Mouse (Mus musculus) heart, postnatal 0 days (tissue): ENCODE results near the gene Gm3476. TPM values are rescaled to one million over a fixed set of nuclear protein-coding genes. Genes with fewer than 3 reads are reported as not detected.
"Not testable (repeated sequence)": the region's sequence is repeated elsewhere in the genome, so short reads cannot be mapped to it uniquely, and the experiment has no call there.

Experiments
- ATAC-seq: fragments of 200-750 bp; cut with Nextera tagmentation; 2 replicates; pipeline ENCODE4 v1.8.0; 2017; ENCODE audit warnings: low read depth, moderate number of reproducible peaks, moderate library complexity; ENCODE audit not compliant: insufficient read depth
- DNase-seq: peaks from one replicate; pipeline ENCODE4 v3.0.0-alpha.2; 2016; ENCODE audit warnings: low spot score
- H3K27ac ChIP-seq: fragments of 300-500 bp; sonication (generic); 2 replicates; pipeline ENCODE4 v1.5.1; 2014; ENCODE audit warnings: low read depth, mild to moderate bottlenecking
- H3K27me3 ChIP-seq: fragments of 300-500 bp; sonication (generic); 2 replicates; pipeline ENCODE4 v1.6.1; 2014; ENCODE audit warnings: low read length, mixed read lengths; ENCODE audit not compliant: control insufficient read depth, insufficient read depth
- H3K36me3 ChIP-seq: fragments of 300-500 bp; sonication (generic); replicated peaks from 2 replicates; pipeline ENCODE4 v1.6.1; 2014; ENCODE audit warnings: low read length, mixed read lengths; ENCODE audit not compliant: control insufficient read depth, insufficient read depth
- H3K4me1 ChIP-seq: fragments of 300-500 bp; sonication (generic); 2 replicates; pipeline ENCODE4 v1.6.1; 2014; ENCODE audit warnings: antibody characterized with exemption; ENCODE audit not compliant: control insufficient read depth, insufficient read depth
- H3K4me2 ChIP-seq: fragments of 300-500 bp; sonication (generic); 2 replicates; pipeline ENCODE4 v1.6.1; 2014; ENCODE audit warnings: low read depth, mild to moderate bottlenecking, low read length, moderate library complexity
- H3K4me3 ChIP-seq: fragments of 300-500 bp; sonication (generic); 2 replicates; pipeline ENCODE4 v1.5.1; 2014; ENCODE audit warnings: low read depth, low read length
- H3K9ac ChIP-seq: fragments of 300-500 bp; sonication (generic); replicated peaks from 2 replicates; pipeline ENCODE4 v1.6.1; 2014; ENCODE audit warnings: low read depth, low read length, mixed read lengths
- H3K9me3 ChIP-seq: fragments of 300-500 bp; sonication (generic); replicated peaks from 2 replicates; pipeline ENCODE4 v1.6.1; 2016; ENCODE audit warnings: low read length; ENCODE audit not compliant: control insufficient read depth
- CTCF ChIP-seq: IDR thresholded peaks from 2 replicates; pipeline ENCODE4 v1.5.1; 2016; ENCODE audit warnings: antibody characterized with exemption, control low read depth, low read depth
- WGBS: fragments of 180-500 bp; shearing (Covaris S2); extraction: QIAGEN DNeasy Blood & Tissue Kit; methylation state at CpG from one replicate; pipeline ENCODE4 v1.1.7; 2014; 5-methylcytosine and 5-hydroxymethylcytosine counted together
- polyA plus RNA-seq: library from polyadenylated mRNA; unstranded; fragments of >200 nt; fragmentation: Nextera tagmentation; extraction: Ambion mirVana; gene quantifications from 2 replicates; pipeline ENCODE4 v1.2.1, GENCODE M21; 2015
- total RNA-seq: library from RNA; depleted of rRNA; stranded (reverse); fragments of >200 nt; gene quantifications from 2 replicates; pipeline ENCODE4 v1.2.3, GENCODE M21; 2014; ENCODE audit warnings: low replicate concordance; rRNA removed

Gene Gm3476
- total RNA-seq (not detected in 2 replicates), polyA plus RNA-seq (not detected in 2 replicates)

GRCm38 (mm10) chr14:6125707-6126106, at the start of gene Gm3476:
Gm3476 (minus strand) TSS chr14:6125807.
- H3K27ac ChIP-seq, H3K4me1 ChIP-seq, H3K9ac ChIP-seq, H3K4me3 ChIP-seq, H3K36me3 ChIP-seq, DNase-seq, H3K4me2 ChIP-seq, H3K27me3 ChIP-seq, ATAC-seq, H3K9me3 ChIP-seq: not testable (repeated sequence)
- no CpG with 5 or more reads among the region's 1 CpGs for WGBS

- not testable (repeated sequence) for H3K4me2 ChIP-seq, H3K27ac ChIP-seq, H3K9me3 ChIP-seq, H3K4me1 ChIP-seq, H3K36me3 ChIP-seq, H3K27me3 ChIP-seq, DNase-seq, H3K4me3 ChIP-seq, H3K9ac ChIP-seq, ATAC-seq
- WGBS = 93% methylated on average over 2 of the region's 9 CpGs
Observed at GRCm38 (mm10) chr14:6163538-6163937, 37.9 kb upstream of the Gm3476 start.

GRCm38 (mm10) chr14:6161085-6161484, 35.5 kb upstream of the Gm3476 start:
- H3K36me3 ChIP-seq, H3K27ac ChIP-seq, ATAC-seq: not testable (repeated sequence)

DNA sequence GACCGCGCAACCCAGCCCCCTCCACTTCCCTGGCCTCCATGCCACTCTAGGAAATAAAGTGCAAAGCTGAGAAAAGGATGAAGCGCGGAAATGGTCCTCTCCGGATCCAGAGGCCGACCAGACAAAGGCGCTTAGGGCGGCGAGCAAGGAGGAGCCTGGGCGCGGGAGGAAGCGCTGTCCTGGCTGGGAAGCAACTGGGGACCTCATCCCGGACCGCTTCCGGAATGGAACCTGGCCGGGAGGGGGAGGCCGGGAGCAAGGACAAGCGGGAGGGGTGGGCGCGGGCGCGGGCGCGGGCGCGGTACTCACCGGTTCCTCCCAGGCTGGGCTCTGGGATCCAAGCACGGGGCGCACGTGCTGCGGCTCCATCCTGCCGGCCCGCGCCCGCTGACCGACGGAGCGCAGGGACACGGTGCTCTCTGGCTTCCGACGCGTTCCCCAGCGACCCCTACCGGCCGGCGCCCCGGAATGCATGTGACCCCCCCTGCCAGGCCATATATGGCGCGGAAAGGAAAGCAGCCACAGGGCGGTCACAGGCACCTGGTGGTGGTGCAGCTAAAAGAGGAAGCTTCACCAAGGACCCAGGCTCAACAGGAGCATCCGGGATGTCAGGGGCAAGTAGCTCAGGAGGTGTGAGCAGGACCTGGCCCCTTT, 17.2 kb downstream of the Gm3476 start, which contains the start of gene Gm3468:
TSS of gene Gm3468 (minus strand) at position 394 of the 654 bp plus-strand sequence.
- TF ChIP-seq CTCF = peak; percentile 67
- ATAC-seq (peak; percentile 75; the same call in 1 of the 2 replicates), DNase-seq (peak; percentile 20)
- WGBS = 0% methylated on average over 27 of the region's 51 CpGs
- not testable (repeated sequence) for H3K4me1 ChIP-seq, H3K9me3 ChIP-seq, H3K27me3 ChIP-seq, H3K9ac ChIP-seq, H3K36me3 ChIP-seq, H3K27ac ChIP-seq
- Histone ChIP-seq H3K4me3 (peak within 1 kb of the TSS; percentile 32), H3K4me2 (peak within 1 kb of the TSS; percentile 49)

More at GRCm38 (mm10) chr14:6161085-6161484, 35.5 kb upstream of the Gm3476 start:
- not testable (repeated sequence) for H3K9me3 ChIP-seq, H3K4me2 ChIP-seq, H3K4me3 ChIP-seq, H3K9ac ChIP-seq, DNase-seq, H3K4me1 ChIP-seq, H3K27me3 ChIP-seq
- WGBS = 67% methylated on average over 1 of the region's 1 CpGs

DNA sequence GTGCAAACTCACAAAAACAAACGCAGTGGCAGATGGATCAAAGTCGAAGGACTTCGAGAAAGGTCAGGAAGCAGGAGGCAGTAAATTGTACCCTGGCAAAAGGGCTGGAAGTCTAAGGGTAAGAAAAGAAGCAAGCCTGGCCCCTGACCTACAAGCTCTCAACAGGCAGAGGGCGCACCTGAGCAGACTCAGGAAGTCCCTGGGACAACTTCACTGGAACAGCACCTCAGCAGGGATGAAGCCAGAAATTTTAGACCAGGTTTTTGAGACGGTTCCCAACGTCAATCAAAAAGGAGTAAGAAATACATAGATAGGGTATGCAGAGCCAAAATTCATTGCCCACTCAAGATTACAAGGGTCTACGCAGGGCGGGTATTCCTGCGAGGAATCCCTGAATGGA, 18.1 kb downstream of the Gm3476 start:
- Histone ChIP-seq H3K4me2 (peak overlapping the region; percentile 49), H3K4me3 (peak overlapping the region; percentile 32; the same call in 1 of the 2 replicates)
- ATAC-seq, H3K27me3 ChIP-seq, DNase-seq, H3K9ac ChIP-seq, H3K4me1 ChIP-seq, H3K9me3 ChIP-seq, H3K27ac ChIP-seq, H3K36me3 ChIP-seq: not testable (repeated sequence)
- 12% methylated on average over 8 of the region's 9 CpGs for WGBS

DNA sequence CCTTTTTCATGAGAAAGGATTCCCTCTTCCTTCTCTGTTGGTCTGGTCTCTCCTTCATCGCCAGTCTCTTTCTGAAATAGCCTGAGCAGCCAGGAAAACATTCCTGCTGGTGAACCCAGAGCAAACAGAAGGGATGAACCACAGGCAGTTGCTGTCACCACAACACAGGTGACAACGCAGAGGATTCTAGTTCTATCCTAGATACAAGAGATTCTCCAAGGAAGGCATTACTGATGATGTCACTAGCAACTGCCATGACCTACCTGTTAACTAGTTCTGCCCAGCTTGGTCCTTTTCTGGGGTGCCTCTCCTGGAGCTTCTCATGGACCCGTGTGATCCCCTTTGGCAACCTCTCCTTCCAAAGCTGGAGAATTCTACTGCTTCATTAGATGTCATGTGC, 31.8 kb downstream of the Gm3476 start, which contains the start of gene Gm8206:
TSS of gene Gm8206 (minus strand) at position 101 of the 400 bp plus-strand sequence.
- not testable (repeated sequence) for DNase-seq, ATAC-seq, H3K4me2 ChIP-seq, H3K9me3 ChIP-seq, H3K27me3 ChIP-seq, H3K27ac ChIP-seq, H3K4me3 ChIP-seq, H3K9ac ChIP-seq, H3K36me3 ChIP-seq, H3K4me1 ChIP-seq
- 61% methylated on average over 2 of the region's 3 CpGs for WGBS

- ATAC-seq, H3K4me1 ChIP-seq, H3K9ac ChIP-seq, H3K9me3 ChIP-seq, H3K4me2 ChIP-seq, H3K4me3 ChIP-seq, H3K27me3 ChIP-seq, H3K36me3 ChIP-seq, H3K27ac ChIP-seq, DNase-seq: not testable (repeated sequence)
- 65% methylated on average over 2 of the region's 4 CpGs for WGBS
Observed at GRCm38 (mm10) chr14:6058167-6058566, 67.4 kb downstream of the Gm3476 start, which contains the start of gene Gm6337. Gm6337 (minus strand) TSS chr14:6058267.
